Comparison of ENCODE assay signal across 8 mouse cellular contexts in the genomic region with DNA sequence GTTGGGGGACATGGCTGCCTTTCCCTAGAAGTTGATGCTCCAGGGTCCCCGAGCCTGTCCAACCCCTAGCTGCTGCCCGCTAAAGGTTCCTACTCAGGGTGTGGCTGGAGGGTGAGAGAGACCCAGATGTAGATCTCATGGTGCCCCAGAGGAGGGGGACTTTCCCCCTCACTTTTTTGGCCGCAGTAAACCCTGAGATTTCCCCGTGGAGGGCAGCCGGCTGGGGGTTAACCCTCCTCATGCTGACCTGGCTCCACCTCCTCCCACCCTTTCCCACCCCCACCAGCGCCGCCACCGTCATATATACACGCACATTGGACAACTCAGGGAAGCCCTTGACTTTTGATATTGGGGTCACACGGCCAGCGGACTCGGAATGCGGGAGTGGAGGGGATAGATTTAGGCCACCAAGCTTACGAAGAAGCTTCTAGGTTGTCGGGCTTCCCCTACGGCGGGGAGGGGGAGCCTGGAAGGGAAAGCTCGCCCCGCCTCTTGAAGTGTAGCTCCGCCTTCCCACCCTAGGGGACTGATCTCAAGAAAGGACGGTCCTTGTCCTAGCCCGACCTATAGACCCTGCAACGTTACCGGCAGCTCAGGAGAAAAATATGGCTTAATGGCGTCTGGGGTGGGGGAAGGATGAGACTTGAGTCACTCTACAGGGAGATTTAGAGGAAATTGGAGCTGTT. TPM values are rescaled to one million over a fixed set of nuclear protein-coding genes. Genes with fewer than 3 reads are reported as not detected.
A peak's percentile ranks its signal among the peaks of the same experiment; 100 is the strongest.
DNase-seq lines count a peak whose midpoint lies in the region; ATAC-seq and TF ChIP-seq lines count a peak whose summit lies in the region.
"Had no signal": no experiment of that assay in that cellular context is flagged by ENCODE, and none has a peak within 500 bp of the region (broad histone marks: within the 10 kb centered on the region; RNA-seq: fewer than 3 reads in every experiment).

No protein-coding gene starts in this region.

- peak overlapping the region; percentile 50 for H3K9ac ChIP-seq in forebrain, embryonic 13.5 days
- H3K9ac ChIP-seq in limb, embryonic 11.5 days (ENCODE audit: low read length), result peak overlapping the region; percentile 31; the same call in 1 of the 2 replicates
- peak overlapping the region; percentile 60 for H3K9ac ChIP-seq in midbrain, embryonic 11.5 days (ENCODE audit: low read length)

- H3K4me3 ChIP-seq in bone marrow macrophage, adult 2 months (ENCODE audit: insufficient read depth, low read length), result peak overlapping the region; percentile 86
- H3K4me3 ChIP-seq in forebrain, embryonic 13.5 days, result peak overlapping the region; percentile 29
- H3K4me3 ChIP-seq in limb, embryonic 11.5 days (ENCODE audit: low read depth, low read length), result peak overlapping the region; percentile 32
- peak overlapping the region; percentile 28 for H3K4me3 ChIP-seq in midbrain, embryonic 11.5 days (ENCODE audit: low read depth, low read length)
- H3K4me3 ChIP-seq: myocyte had no signal

- peak overlapping the region; percentile 55 for H3K4me2 ChIP-seq in forebrain, embryonic 13.5 days
- peak overlapping the region; percentile 70 for H3K4me2 ChIP-seq in limb, embryonic 11.5 days (ENCODE audit: low read depth, severe bottlenecking)
- H3K4me2 ChIP-seq in midbrain, embryonic 11.5 days, result peak overlapping the region; percentile 42

- peak; percentile 53 for DNase-seq in MN1 (ENCODE audit: low spot score)
- peak; percentile 84 for DNase-seq in heart, postnatal 4 days
- DNase-seq in limb, embryonic 11.5 days (ENCODE audit: low spot score), result peak; percentile 68
- DNase-seq in midbrain, embryonic 11.5 days (ENCODE audit: low spot score, missing footprints), result peak; percentile 96
- peak; percentile 83 to 87 for DNase-seq in spleen, postnatal 36 days (ENCODE audit: low spot score in 2 of 2)

- no peak for TF ChIP-seq CTCF in bone marrow macrophage, adult 2 months (IDR thresholded peaks at IDR 0.05; ENCODE audit: low read depth, low read length)

- WGBS in forebrain, embryonic 13.5 days, result 1% methylated on average over 25 of the region's 25 CpGs
- 2% methylated on average over 25 of the region's 25 CpGs for WGBS in limb, embryonic 11.5 days
- WGBS in midbrain, embryonic 11.5 days, result 2% methylated on average over 25 of the region's 25 CpGs

- H3K27ac ChIP-seq in bone marrow macrophage, adult 2 months (ENCODE audit: insufficient read depth, low read depth, low read length), result peak overlapping the region; percentile 100
- no peak overlapping the region for H3K27ac ChIP-seq in forebrain, embryonic 13.5 days
- H3K27ac ChIP-seq in limb, embryonic 11.5 days (replicated peaks; ENCODE audit: low read depth, low read length), result no peak overlapping the region
- no peak overlapping the region for H3K27ac ChIP-seq in midbrain, embryonic 11.5 days (ENCODE audit: low read depth, low read length)

- peaks cover 20% of the 10 kb centered on the region for H3K4me1 ChIP-seq in bone marrow macrophage, adult 2 months (ENCODE audit: control insufficient read depth, insufficient read depth, low read length)
- H3K4me1 ChIP-seq in forebrain, embryonic 13.5 days, result peaks cover 21% of the 10 kb centered on the region
- H3K4me1 ChIP-seq in limb, embryonic 11.5 days (ENCODE audit: control insufficient read depth, insufficient read depth, low read length), result peaks cover 18% of the 10 kb centered on the region
- peaks cover 11% of the 10 kb centered on the region for H3K4me1 ChIP-seq in midbrain, embryonic 11.5 days (ENCODE audit: control insufficient read depth, insufficient read depth, low read length)

- peak; percentile 33; the same call in 1 of the 2 replicates for ATAC-seq in forebrain, embryonic 13.5 days
- ATAC-seq in limb, embryonic 11.5 days (ENCODE audit: insufficient number of reproducible peaks, low FRiP score, low TSS enrichment, low read depth), result peak; percentile 53; the same call in 1 of the 2 replicates
- ATAC-seq in midbrain, embryonic 11.5 days (ENCODE audit: low FRiP score), result peak; percentile 69

- H3K36me3 ChIP-seq in forebrain, embryonic 13.5 days (ENCODE audit: poor library complexity, severe bottlenecking), result no peaks in the 10 kb centered on the region
- H3K36me3 ChIP-seq in limb, embryonic 11.5 days (ENCODE audit: control insufficient read depth, insufficient read depth, low read length), result no peaks in the 10 kb centered on the region
- H3K36me3 ChIP-seq in midbrain, embryonic 11.5 days (ENCODE audit: control insufficient read depth, insufficient read depth, low read length), result no peaks in the 10 kb centered on the region

- TF ChIP-seq POLR2A in bone marrow macrophage, adult 2 months (IDR thresholded peaks at IDR 0.05; ENCODE audit: borderline replicate concordance, low read depth, low read length), result no peak

- H3K27me3 ChIP-seq in forebrain, embryonic 13.5 days, result peaks cover 38% of the 10 kb centered on the region
- no peaks in the 10 kb centered on the region for H3K27me3 ChIP-seq in limb, embryonic 11.5 days (ENCODE audit: control insufficient read depth, insufficient read depth, low read length)
- peaks cover 13% of the 10 kb centered on the region for H3K27me3 ChIP-seq in midbrain, embryonic 11.5 days (ENCODE audit: control insufficient read depth, insufficient read depth, low read length)

- no peaks in the 10 kb centered on the region for H3K9me3 ChIP-seq in forebrain, embryonic 13.5 days (replicated peaks)
- no peaks in the 10 kb centered on the region for H3K9me3 ChIP-seq in limb, embryonic 11.5 days (ENCODE audit: control insufficient read depth, low read length)
- no peaks in the 10 kb centered on the region for H3K9me3 ChIP-seq in midbrain, embryonic 11.5 days (ENCODE audit: control insufficient read depth, low read length)

RNA-seq across cellular contexts. Expression of a gene that starts 0.9 kb away (rescaled TPM):
- 128 and 144 TPM in 2 replicates for polyA plus RNA-seq in bone marrow macrophage, adult 2 months (2012; ENCODE audit: insufficient read depth, insufficient read length, missing spikeins)
- 2.6 and 2.7 TPM in 2 replicates for polyA plus RNA-seq in forebrain, embryonic 13.5 days (2015; fragmentation: Nextera tagmentation; extraction: Ambion mirVana)
- 10 to 100 TPM; 41.7 to 42.1 TPM for total RNA-seq in heart, postnatal 4 days (2021)
- 5.7 and 7.2 TPM in 2 replicates for polyA plus RNA-seq in limb, embryonic 11.5 days (2014; fragmentation: Nextera tagmentation; extraction: Ambion mirVana)
- 5.7 and 6.9 TPM in 2 replicates for polyA plus RNA-seq in midbrain, embryonic 11.5 days (2014; fragmentation: Nextera tagmentation; extraction: Ambion mirVana)

RNA-seq across cellular contexts. Expression of a gene that starts 22.7 kb away (rescaled TPM):
- polyA plus RNA-seq in bone marrow macrophage, adult 2 months (2012; ENCODE audit: insufficient read depth, insufficient read length, missing spikeins), result 361 and 418 TPM in 2 replicates
- 65.1 and 74.7 TPM in 2 replicates for polyA plus RNA-seq in forebrain, embryonic 13.5 days (2015; fragmentation: Nextera tagmentation; extraction: Ambion mirVana)
- 10 to 100 TPM; 68.8 to 73.0 TPM for total RNA-seq in heart, postnatal 4 days (2021)
- 57.6 and 63.2 TPM in 2 replicates for polyA plus RNA-seq in limb, embryonic 11.5 days (2014; fragmentation: Nextera tagmentation; extraction: Ambion mirVana)
- 52.2 and 58.8 TPM in 2 replicates for polyA plus RNA-seq in midbrain, embryonic 11.5 days (2014; fragmentation: Nextera tagmentation; extraction: Ambion mirVana)

RNA-seq across cellular contexts. Expression of a gene that starts 23.0 kb away (rescaled TPM):
- 11.0 and 13.5 TPM in 2 replicates for polyA plus RNA-seq in bone marrow macrophage, adult 2 months (2012; ENCODE audit: insufficient read depth, insufficient read length, missing spikeins)
- polyA plus RNA-seq in forebrain, embryonic 13.5 days (2015; fragmentation: Nextera tagmentation; extraction: Ambion mirVana), result 6.7 and 7.0 TPM in 2 replicates
- total RNA-seq in heart, postnatal 4 days (2021), result 1 to 10 TPM; 8.9 TPM
- polyA plus RNA-seq in limb, embryonic 11.5 days (2014; fragmentation: Nextera tagmentation; extraction: Ambion mirVana), result 12.5 and 15.0 TPM in 2 replicates
- polyA plus RNA-seq in midbrain, embryonic 11.5 days (2014; fragmentation: Nextera tagmentation; extraction: Ambion mirVana), result 10.0 and 10.9 TPM in 2 replicates

RNA-seq across cellular contexts. Expression of a gene that starts 24.7 kb away (rescaled TPM):
- 21.4 and 25.4 TPM in 2 replicates for polyA plus RNA-seq in bone marrow macrophage, adult 2 months (2012; ENCODE audit: insufficient read depth, insufficient read length, missing spikeins)
- 1.6 and 2.0 TPM in 2 replicates for polyA plus RNA-seq in forebrain, embryonic 13.5 days (2015; fragmentation: Nextera tagmentation; extraction: Ambion mirVana)
- 10 to 100 TPM; 13.5 to 14.9 TPM for total RNA-seq in heart, postnatal 4 days (2021)
- polyA plus RNA-seq in limb, embryonic 11.5 days (2014; fragmentation: Nextera tagmentation; extraction: Ambion mirVana), result 12.7 and 13.1 TPM in 2 replicates
- 2.1 and 2.2 TPM in 2 replicates for polyA plus RNA-seq in midbrain, embryonic 11.5 days (2014; fragmentation: Nextera tagmentation; extraction: Ambion mirVana)

Comparison
In these comparisons a context has a peak if more than half of its experiments do, and no peak if none do; other contexts are left out.
1. H3K4me3 ChIP-seq: peak in every context shown above with its lines; median percentile 86 in bone marrow macrophage, adult 2 months; 32 in limb, embryonic 11.5 days; 29 in forebrain, embryonic 13.5 days; 28 in midbrain, embryonic 11.5 days.
2. RNA of a gene that starts 0.9 kb away (polyA plus RNA-seq): 128 to 144 TPM in bone marrow macrophage, adult 2 months; 5.7 to 6.9 TPM in midbrain, embryonic 11.5 days, 5.7 to 7.2 TPM in limb, embryonic 11.5 days and 2.6 to 2.7 TPM in forebrain, embryonic 13.5 days; every median in the first group is over 10 times any median in the second.
3. Peak in every context shown above with its lines, with median percentiles within 50 percentile points of each other: DNase-seq, ATAC-seq, H3K4me2 ChIP-seq and H3K9ac ChIP-seq.